Mouse (Mus musculus) liver, adult 2 months (tissue): Measurements from ENCODE around the gene Rasal2. TPM values are rescaled to one million over a fixed set of nuclear protein-coding genes. Genes with fewer than 3 reads are reported as not detected.

ENCODE experiments used
- DNase-seq: peaks from one replicate; pipeline ENCODE4 v3.0.0-alpha.2; 2011; ENCODE audit warnings: low read depth, low spot score; ENCODE audit errors: extremely low read depth
- H3K27ac ChIP-seq: fragments of 200-500 bp; replicated peaks from 2 replicates; pipeline ENCODE4 v1.5.1; 2012; ENCODE audit warnings: low read depth, mild to moderate bottlenecking, control low read depth, inconsistent platforms, low read length; ENCODE audit not compliant: insufficient read depth
- H3K27me3 ChIP-seq: fragments of 200-500 bp; 2 replicates; pipeline ENCODE4 v1.6.1; 2012; ENCODE audit warnings: mild to moderate bottlenecking, moderate library complexity, low read length, inconsistent platforms; ENCODE audit not compliant: control insufficient read depth, insufficient read depth
- H3K36me3 ChIP-seq: fragments of 200-500 bp; 2 replicates; pipeline ENCODE4 v1.6.1; 2012; ENCODE audit warnings: low read length, inconsistent platforms; ENCODE audit not compliant: control insufficient read depth, insufficient read depth
- H3K4me1 ChIP-seq: fragments of 200-500 bp; 2 replicates; pipeline ENCODE4 v1.6.1; 2011; ENCODE audit warnings: low read length; ENCODE audit not compliant: control insufficient read depth, insufficient read depth
- H3K4me3 ChIP-seq: fragments of 200-500 bp; 2 replicates; pipeline ENCODE4 v1.5.1; 2011; ENCODE audit warnings: low read depth, mild to moderate bottlenecking, control low read depth, low read length, moderate library complexity; ENCODE audit not compliant: insufficient read depth
- H3K79me2 ChIP-seq: fragments of 200-500 bp; 2 replicates; pipeline ENCODE4 v1.6.1; 2012; ENCODE audit warnings: inconsistent platforms, mild to moderate bottlenecking, low read length, moderate library complexity; ENCODE audit not compliant: control insufficient read depth, insufficient read depth
- H3K9ac ChIP-seq: fragments of 200-500 bp; 2 replicates; pipeline ENCODE4 v1.6.1; 2012; ENCODE audit warnings: low read depth, mild to moderate bottlenecking, control low read depth, inconsistent platforms, low read length
- CTCF ChIP-seq: fragments of 200-500 bp; IDR thresholded peaks from 2 replicates; pipeline ENCODE4 v1.5.1; 2011; ENCODE audit warnings: low read depth, low read length, control low read depth
- POLR2A ChIP-seq: fragments of 200-500 bp; IDR thresholded peaks from 2 replicates; pipeline ENCODE4 v1.6.1; 2011; ENCODE audit warnings: low read length, control low read depth; ENCODE audit not compliant: insufficient read depth; ENCODE audit errors: extremely low read depth
- WGBS: fragments of 180-500 bp; shearing (Covaris S2); methylation state at CpG from one replicate; pipeline ENCODE4 v1.1.7; 2018; 5-methylcytosine and 5-hydroxymethylcytosine counted together
- polyA plus RNA-seq: library from polyadenylated mRNA; depleted of rRNA; stranded (reverse); fragments of >200 nt; gene quantifications from 2 replicates; pipeline ENCODE4 v1.2.3, GENCODE M21; 2012
- total RNA-seq: library from RNA; depleted of rRNA; stranded (reverse); fragments of >200 nt; gene quantifications from 2 replicates; pipeline ENCODE4 v1.2.3, GENCODE M21; 2014

The Rasal2 gene
- total and polyA plus RNA-seq, 2 experiments: 1.2 to 10.2 TPM

GRCm38 (mm10) chr1:157454876-157455275 lies 42.5 kb upstream of the Rasal2 start:
- no peaks in the 10 kb centered on the region for H3K27me3 ChIP-seq
- no peak overlapping the region for H3K27ac ChIP-seq
- H3K4me3 ChIP-seq: no peak overlapping the region
- no peaks in the 10 kb centered on the region for H3K79me2 ChIP-seq
- DNase-seq: no peak
- 74% methylated on average over 6 of the region's 6 CpGs for WGBS
- H3K4me1 ChIP-seq: no peaks in the 10 kb centered on the region; the same call in 1 of the 2 replicates
- H3K36me3 ChIP-seq: no peaks in the 10 kb centered on the region
- H3K9ac ChIP-seq: no peak overlapping the region
- TF ChIP-seq POLR2A (no peak), CTCF (no peak)

GRCm38 (mm10) chr1:157452759-157453549 lies 40.6 kb upstream of the Rasal2 start:
- no peaks in the 10 kb centered on the region for H3K79me2 ChIP-seq
- TF ChIP-seq CTCF (no peak), POLR2A (no peak)
- no peaks in the 10 kb centered on the region for H3K27me3 ChIP-seq
- no peak overlapping the region for H3K9ac ChIP-seq
- WGBS: 89% methylated on average over 5 of the region's 5 CpGs
- H3K27ac ChIP-seq: no peak overlapping the region
- peaks cover 2% of the 10 kb centered on the region; the same call in 1 of the 2 replicates for H3K4me1 ChIP-seq
- DNase-seq: no peak
- H3K36me3 ChIP-seq: no peaks in the 10 kb centered on the region
- H3K4me3 ChIP-seq: no peak overlapping the region

- H3K4me3 ChIP-seq: no peak overlapping the region
- H3K4me1 ChIP-seq: peaks cover 2% of the 10 kb centered on the region; the same call in 1 of the 2 replicates
- no peak overlapping the region for H3K27ac ChIP-seq
- no peak overlapping the region for H3K9ac ChIP-seq
- 73% methylated on average over 3 of the region's 3 CpGs for WGBS
- H3K27me3 ChIP-seq: no peaks in the 10 kb centered on the region
- no peaks in the 10 kb centered on the region for H3K79me2 ChIP-seq
- H3K36me3 ChIP-seq: no peaks in the 10 kb centered on the region
- DNase-seq: no peak
- TF ChIP-seq POLR2A: no peak
- TF ChIP-seq CTCF: no peak
These were observed 39.9 kb upstream of the Rasal2 start for GRCm38 (mm10) chr1:157452284-157452683.

GRCm38 (mm10) chr1:157449981-157450636 lies 37.7 kb upstream of the Rasal2 start:
- WGBS: 30% methylated on average over 21 of the region's 21 CpGs
- DNase-seq: peak; percentile 26
- Histone ChIP-seq H3K36me3 (no peaks in the 10 kb centered on the region), H3K9ac (no peak overlapping the region), H3K4me1 (peaks cover 5% of the 10 kb centered on the region; the same call in 1 of the 2 replicates), H3K79me2 (no peaks in the 10 kb centered on the region), H3K4me3 (no peak overlapping the region), H3K27me3 (no peaks in the 10 kb centered on the region), H3K27ac (peak overlapping the region; percentile 58)
- TF ChIP-seq CTCF (no peak), POLR2A (no peak)

GRCm38 (mm10) chr1:157449532-157449931 lies 37.1 kb upstream of the Rasal2 start:
- no peaks in the 10 kb centered on the region for H3K36me3 ChIP-seq
- H3K79me2 ChIP-seq: no peaks in the 10 kb centered on the region
- 28% methylated on average over 10 of the region's 10 CpGs for WGBS
- peak overlapping the region; percentile 58 for H3K27ac ChIP-seq
- peaks cover 5% of the 10 kb centered on the region; the same call in 1 of the 2 replicates for H3K4me1 ChIP-seq
- TF ChIP-seq CTCF (no peak), POLR2A (no peak)
- no peak overlapping the region for H3K9ac ChIP-seq
- no peaks in the 10 kb centered on the region for H3K27me3 ChIP-seq
- H3K4me3 ChIP-seq: no peak overlapping the region
- no peak for DNase-seq
